Mouse (Mus musculus): ENCODE results near the gene Gys2.
A peak's percentile ranks its signal among the peaks of the same experiment; 100 is the strongest.

The Gys2 gene

DNA sequence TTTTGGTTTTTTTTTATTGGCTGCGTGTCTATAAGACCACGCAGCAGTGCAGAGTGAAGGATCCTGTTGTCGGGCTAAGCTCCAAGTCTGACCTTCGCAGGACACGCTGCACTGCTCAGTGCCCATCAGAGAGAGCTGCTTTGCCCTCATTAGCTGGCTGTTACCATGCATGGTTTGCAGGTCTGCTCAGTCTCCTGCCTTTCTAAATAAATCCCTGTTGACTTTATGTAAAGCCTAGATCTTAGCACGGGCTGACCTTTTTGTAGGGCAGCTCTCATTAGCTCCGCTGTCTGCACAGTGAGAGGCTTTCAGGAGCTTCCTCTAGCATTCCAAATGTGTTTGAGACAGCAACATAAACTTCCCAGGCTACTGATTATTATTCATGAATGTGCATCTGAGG is 14.9 kb downstream of the Gys2 start:
- no peak for DNase-seq (ENCODE audit: low read depth)

DNA sequence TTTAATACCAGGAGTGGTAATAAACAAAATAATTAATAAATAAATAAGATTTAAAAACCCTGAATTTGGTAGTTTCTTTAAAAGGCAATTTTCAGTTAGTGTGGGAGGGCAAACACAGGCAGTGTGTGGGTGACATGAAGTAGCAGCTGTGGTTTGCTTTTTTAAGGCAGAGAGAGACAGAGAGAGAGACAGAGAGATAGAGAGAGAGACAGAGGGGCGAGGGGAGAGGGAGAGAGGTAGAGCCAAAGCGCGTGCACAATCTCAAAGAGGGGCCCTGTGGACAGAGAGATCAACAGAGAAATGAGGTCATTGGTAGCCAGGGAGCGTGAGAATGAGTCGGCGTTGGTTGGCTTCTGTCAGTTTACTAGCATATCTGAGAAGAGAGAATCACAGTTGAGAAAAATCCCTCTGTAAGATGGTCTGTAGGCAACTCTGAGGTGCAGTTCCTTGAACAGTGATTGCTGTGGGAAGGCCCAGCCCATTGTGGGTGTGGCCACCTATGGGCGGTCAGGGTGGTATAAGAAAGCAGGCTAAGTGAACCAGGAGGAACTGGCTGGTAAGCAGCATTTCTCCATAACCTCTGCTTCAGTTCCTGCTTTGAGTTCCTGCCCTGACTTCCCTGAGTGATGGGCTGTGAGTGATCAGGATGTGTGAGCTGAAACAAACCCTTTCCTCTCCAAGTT is 17.5 kb downstream of the Gys2 start:
- no peak for DNase-seq (ENCODE audit: low read depth)

DNA sequence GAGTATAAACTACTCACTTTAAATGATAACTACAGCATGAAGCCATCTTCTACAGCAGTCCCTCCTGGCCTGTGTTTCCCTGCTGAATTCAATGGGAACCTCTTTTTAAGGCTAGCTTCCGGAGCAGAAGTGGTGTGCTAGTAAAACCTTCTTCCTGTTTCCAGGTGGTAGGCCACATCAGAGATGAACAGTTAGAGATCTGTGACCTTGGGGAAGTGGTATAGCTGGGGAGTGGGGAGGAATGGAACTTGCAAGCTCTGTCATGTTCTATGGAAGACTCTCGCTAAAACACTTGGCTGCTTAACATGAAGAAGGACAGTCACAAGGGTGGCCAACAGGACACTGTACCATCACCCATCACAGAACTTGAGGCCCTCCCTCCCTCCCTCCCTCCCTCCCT is 19.6 kb downstream of the Gys2 start:
- no peak for DNase-seq (ENCODE audit: low read depth)

DNA sequence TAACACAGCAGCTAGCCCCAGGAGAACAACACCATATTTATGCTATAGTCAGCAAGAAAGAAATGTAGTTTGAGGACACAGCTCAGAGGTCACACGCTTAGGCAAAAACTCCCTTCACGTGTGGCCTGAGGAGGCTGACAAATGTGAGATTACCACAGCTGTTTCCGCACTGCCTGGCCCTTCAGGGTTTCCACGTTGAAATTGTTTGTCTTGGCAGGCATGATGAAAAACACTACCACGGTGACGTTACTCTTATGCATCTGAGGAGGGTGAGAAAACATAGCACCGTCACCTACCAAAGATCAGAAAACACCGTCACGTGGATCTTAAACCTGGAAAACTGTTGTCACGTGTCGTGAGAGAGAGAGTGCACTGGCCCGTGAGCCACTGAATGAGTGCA is 21.5 kb downstream of the Gys2 start:
- DNase-seq (ENCODE audit: low read depth) = no peak

DNA sequence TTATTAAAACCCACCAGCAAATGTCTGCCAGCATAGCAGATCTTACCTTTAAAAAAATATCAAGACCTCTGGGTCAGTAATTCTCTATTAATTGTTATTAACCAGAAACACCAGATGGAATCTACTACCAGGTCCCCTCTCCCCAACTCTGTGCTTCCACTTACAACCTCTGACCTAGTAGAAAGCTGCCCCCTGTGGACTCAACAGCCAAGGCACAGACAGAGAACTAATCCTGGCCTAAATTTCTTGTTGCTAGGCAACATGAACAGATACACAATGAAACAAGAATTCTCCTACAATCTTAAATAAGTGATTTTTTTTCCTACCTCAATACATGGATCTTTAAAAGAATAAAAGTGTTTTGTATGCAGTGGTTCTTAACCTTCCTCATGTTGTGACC is 43.8 kb downstream of the Gys2 start:
- DNase-seq (ENCODE audit: low read depth) = no peak

DNA sequence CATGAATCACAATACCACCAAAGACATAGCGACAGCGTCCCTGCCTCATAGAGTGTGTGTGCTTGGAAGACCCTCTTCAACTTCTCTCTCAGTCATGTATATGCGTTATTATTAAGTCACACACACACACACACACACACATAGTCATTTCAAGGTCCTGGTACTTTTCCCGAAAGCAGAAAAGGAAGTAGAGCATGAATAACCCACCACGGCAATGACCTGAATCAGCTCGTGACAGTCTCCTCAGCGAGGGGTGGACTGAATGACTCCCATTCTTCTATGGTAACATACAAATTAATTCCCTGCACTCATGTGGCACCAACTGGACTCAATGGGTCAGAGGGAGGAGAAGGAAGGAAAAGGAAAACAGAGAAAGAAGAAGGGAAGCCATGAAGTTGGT is 47.9 kb downstream of the Gys2 start:
- no peak for DNase-seq (ENCODE audit: low read depth)

DNA sequence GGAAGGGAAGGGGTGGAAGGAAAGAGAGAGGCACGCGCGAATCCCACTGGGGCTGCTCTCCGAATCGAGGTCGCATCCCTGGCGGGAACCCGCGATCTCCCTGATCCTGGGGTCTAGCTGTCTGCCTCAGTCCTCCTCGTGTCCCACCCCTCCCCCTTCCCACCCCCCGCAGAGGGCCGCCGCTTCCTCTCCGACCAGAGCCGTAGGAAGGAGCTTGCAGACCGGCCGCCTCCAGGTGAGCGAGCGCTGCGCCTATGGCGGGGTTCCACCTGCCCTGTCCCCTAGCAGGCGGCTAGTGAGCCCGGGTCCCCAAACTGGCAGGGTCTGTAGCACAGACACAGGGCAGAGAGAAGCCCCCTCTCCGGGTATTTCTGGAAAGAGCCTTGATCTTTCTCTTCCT is 58.3 kb downstream of the Gys2 start:
- DNase-seq (ENCODE audit: low read depth) = no peak

DNA sequence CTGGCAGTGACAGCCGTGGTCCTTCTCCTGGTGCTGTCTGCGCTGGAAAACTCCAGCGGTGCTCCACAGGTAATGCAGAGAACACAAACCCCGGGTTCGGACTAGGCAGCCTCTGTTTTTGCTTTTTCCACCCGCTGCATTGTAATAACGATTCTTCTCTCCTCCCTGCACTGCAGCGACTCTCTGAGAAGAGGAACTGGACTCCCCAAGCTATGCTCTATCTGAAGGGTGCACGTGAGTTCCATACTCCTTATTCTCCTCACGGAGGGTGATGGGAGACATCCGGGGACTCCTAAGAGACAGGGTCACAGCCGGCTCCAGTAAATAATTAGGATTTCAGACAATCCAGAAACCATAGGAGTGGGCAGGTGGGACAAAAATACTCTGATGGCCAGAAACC is 59.1 kb downstream of the Gys2 start:
- no peak for DNase-seq (ENCODE audit: low read depth)

DNA sequence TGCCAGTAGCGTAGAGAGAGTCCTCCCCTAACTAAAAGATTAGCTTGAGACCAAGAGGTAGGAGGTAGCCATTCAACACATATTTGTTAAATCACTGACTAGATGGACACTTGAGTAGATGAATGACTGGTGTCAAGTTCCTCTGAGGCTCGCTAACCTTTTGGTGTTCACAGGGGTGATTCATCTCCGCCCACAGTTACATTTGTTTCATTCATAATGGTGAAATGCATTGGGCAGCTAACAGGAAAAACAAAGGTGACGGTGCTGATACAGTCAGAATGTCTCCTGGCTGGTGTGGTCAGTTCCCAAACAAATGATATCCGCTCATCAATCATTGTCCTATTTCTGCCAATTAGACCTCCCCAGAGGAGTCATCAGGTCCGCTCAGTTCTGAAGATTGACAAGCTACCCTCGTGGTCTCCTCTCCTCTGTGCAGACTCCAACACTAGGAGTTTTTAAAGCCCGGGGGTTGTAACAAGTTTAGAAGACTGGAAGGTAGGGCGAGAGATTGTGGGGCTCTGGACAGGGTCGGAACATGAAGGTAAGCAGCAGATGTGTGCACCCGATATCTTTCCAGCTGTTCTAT is 59.9 kb downstream of the Gys2 start, which contains the start of gene Spx:
TSS of gene Spx (plus strand) at position 536 of the 586 bp plus-strand sequence.
- DNase-seq (ENCODE audit: low read depth) = no peak

DNA sequence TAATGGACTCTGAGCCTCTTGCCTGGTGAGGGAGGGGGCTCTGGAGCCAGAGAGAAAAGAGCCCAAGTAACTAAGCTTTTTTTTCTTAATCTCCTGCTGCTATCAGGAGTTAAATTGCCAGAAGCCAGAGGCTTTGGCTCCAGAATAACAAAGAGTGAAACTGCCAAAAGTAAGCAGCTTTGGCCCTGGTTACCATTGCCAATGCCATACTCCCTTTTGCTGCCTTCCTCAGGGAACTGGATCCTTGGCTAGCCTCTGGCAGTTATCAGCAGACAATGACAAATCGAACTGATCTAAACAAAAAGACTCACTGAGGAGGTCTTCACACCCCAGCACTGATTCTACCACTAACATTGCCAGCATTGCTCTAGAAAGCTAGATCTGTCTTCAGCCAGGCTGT is 61.8 kb downstream of the Gys2 start:
- no peak for DNase-seq (ENCODE audit: low read depth)

DNA sequence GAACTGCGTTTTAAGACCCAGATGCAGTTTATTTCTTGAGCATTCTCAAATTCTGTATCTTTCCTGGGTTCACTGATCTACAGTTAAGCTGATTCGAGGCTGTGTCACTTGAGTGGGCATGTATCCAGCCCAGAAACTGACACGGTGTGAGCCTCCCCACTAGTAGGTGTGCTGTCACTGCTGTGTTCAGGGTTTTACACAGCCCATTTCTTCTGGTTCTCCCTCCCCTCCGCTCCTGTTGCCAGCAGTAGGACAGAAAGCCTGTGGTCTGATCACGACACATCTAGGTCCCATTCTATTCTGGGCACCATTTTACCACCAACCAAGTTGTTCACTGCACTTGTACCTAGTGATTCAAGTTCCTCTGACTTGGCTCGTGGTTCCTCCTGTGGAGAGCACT is 77.2 kb downstream of the Gys2 start:
- DNase-seq (ENCODE audit: low read depth) = no peak

DNA sequence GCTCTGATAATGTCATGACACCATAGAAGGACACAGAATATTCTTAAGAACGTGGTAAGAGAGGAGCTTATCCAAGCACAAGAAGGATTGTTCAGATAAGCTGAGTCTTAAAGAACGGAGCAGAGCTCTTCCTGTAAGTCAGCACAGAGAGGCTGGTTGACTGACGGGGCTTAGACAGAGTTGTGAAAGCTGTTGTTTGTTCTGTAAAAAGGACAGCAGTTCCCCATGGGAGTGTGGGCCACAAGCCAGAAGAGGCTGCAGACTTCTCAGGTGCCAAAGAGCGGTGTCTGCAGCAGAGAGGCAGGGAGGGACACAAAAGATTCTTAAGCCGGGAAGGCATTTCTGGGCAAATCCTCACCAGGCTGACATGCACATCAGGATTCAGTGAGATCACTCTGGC is 78.2 kb downstream of the Gys2 start:
- DNase-seq (ENCODE audit: low read depth) = no peak

DNA sequence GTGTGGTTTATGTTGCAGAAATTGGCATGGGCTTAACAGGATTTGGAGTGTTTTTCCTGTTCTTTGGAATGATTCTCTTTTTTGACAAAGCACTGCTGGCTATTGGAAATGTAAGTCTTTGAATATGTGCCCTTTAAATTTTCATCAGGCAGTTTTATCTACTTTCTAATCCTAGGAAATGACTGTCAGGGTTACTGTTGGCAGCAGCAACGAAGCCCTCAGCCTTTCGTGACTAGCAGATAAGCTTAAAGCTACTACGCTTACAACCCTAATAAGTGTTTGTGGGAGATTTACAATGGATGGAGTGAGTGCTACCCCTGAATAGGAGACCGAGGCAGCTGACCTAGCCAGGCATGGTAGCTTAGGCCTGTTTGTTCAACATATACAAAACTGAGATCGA is 80.6 kb downstream of the Gys2 start:
- no peak for DNase-seq (ENCODE audit: low read depth)

DNA sequence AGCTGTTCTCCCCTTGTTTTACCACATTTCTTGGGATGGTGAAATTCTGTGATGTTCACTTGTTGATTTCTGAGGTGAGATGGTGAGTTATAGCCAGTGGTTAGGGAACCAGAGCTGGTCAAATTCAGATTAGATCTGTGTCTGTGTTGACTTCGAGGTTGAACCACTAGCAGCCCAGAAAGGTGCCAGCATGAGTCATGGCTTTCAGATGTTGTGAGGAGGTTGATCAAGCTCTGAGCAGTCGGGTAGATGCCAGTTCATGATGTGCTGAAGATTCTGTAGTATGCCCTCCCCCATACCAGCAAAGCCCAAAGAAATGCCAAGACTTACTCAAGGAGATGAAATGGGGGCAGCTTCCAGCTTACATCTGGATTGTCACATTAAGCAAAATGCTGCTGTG is 83.8 kb downstream of the Gys2 start:
- DNase-seq (ENCODE audit: low read depth) = no peak

DNA sequence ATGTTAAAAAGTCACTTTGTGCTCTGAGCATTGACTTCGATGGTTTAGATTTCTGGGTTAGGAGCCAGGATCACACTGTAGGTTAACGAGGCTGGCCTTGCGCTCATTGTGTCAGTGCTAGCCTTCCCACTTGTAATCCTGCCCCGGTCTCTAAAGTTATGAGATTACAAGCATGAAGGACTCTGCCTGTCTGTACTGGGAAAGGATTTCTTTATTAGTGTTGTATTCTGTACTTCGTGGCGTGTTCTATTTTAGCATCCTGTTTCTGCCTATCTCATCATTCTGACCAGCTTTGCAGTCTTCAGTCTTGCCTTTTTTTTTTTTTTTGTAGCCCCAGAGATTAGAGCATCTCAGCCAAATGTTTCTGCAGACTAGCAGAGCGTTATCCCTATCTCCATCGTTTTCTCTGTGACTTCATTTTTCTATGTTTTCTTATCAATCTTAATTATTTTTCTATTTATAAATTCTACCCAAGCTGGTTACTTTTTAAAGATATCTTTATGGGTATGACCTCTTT is 85.1 kb downstream of the Gys2 start:
- DNase-seq (ENCODE audit: low read depth) = no peak

DNA sequence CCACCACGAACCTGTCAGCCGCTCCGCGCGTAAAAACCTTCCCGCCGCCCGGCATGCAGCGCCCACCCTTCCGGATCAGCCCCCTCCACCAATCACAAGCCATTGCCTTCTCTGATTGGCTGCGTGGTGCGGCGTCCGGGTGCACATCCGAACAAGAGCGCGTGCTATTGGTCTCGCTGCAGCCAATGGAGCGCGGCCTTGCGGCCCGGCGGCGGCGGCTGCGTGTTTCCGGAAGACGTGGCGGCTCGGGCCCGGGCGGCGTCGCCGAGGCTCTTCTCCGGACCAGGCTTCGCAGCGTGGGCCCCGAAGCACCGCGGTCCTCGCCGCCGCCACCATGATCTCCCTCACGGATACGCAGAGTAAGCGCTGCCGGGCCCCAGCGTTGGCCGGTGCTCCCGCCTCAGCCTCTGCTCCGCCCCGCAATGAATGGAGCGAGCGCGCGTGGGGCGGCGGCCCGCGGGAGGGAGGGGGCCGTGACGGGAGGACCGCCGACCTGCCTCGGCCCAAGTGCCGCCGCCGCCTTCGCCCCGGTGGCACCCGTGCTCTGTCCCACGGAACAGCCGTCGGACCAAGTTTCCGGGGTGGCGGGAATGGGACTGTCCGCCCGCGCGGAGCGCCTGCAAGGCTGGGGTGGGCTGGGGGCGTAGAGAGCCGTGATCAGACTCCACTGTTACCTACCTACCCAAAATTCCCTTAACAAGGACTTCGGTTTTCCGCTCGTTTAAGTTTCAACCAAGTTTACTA is 85.7 kb downstream of the Gys2 start, which contains the start of the genes Recql and Golt1b:
TSS of gene Recql (minus strand) at position 77 of the 744 bp plus-strand sequence.
TSS of gene Golt1b (plus strand) at position 211 of the 744 bp plus-strand sequence.
- DNase-seq (ENCODE audit: low read depth) = peak; percentile 89

DNA sequence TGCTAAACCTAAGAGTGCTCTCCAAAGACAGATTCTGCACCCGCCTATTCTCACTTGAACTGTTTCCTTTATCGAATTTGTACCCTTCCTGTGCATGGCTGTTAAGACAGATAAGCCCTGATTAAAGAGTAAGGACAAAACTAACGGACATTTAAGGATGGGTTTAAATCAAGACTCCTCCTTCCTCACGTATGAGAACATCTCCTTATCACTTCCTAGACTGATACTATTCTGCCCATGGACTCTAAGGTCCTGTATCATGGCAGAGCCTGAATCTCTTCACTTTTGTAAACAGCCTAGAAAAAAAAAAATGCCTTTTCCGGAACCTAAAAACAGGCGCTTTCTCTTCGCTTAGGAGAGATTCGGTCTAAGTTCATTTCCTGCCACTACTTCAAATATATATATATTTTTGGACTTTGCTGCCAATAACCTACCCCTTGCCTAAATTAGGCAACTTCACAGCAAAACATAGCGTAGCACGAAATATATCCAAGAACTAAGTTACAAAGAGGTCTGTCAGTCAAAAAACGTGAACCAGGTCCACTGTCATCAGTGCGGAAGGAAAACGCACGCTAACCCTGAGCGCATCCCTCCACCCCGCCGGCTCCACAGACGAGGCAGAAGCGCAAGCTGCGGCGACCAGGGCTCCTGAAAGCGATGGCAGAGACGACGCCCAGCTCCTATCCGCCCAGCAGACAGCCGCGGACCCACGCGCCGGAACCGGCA is 86.5 kb downstream of the Gys2 start:
- no peak for DNase-seq (ENCODE audit: low read depth)

DNA sequence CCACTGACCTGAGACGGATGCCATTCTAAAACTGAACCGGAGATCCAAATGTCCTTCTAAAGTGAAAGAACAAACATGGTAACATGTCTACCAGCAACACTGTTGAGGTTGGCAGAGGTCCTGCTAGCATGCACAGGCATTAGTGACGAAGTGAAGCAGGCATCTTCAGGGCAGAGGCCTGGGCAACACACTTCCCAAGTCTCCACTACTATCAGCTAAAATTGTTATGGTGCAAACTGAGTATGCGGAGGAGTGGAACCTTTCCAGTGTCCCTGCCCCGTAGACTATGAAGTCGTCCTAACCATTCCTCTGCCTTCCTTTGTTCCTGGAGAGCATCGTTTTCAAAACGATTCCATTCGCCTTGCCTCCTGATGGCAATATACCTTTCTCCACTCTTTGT is 88.4 kb downstream of the Gys2 start:
- no peak for DNase-seq (ENCODE audit: low read depth)

DNA sequence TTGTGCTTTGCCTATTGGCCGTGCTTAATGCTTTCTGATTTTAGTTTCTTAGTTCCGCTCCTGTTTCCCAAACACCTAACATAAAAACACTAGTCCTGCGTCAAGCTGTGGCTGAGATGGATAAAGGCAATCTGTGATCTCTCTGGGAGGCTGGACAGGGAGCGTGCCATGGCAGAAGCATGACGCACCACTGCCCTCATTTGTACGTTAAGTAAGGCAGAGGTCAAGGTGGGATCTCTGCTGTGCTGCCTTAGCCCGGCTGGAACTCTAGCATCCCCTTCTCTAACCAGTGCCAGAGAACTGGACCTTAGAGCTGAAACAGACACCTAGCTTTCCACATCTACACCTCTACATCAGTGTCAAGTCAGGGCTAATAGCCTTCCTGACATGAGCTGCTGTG is 91.3 kb downstream of the Gys2 start:
- no peak for DNase-seq (ENCODE audit: low read depth)

DNA sequence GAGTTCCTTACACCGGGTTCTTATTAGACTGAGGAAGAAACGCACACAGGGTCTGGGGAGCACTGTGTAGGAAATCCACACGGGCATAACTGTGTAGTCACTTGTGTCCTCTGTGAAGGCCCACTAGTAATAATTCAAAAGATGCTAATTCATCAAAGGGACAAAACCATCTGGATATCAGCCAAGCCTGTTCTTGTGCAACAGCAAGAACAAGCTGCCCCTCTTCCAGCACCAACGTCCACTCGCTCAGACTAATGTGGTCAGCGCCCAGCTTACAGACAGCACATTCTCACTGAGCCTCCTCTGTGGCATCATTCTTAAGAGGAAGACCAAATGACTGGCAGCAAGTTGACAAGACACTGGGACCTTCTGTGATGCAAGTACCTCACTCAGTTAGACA is 92.9 kb downstream of the Gys2 start:
- DNase-seq (ENCODE audit: low read depth) = no peak

DNA sequence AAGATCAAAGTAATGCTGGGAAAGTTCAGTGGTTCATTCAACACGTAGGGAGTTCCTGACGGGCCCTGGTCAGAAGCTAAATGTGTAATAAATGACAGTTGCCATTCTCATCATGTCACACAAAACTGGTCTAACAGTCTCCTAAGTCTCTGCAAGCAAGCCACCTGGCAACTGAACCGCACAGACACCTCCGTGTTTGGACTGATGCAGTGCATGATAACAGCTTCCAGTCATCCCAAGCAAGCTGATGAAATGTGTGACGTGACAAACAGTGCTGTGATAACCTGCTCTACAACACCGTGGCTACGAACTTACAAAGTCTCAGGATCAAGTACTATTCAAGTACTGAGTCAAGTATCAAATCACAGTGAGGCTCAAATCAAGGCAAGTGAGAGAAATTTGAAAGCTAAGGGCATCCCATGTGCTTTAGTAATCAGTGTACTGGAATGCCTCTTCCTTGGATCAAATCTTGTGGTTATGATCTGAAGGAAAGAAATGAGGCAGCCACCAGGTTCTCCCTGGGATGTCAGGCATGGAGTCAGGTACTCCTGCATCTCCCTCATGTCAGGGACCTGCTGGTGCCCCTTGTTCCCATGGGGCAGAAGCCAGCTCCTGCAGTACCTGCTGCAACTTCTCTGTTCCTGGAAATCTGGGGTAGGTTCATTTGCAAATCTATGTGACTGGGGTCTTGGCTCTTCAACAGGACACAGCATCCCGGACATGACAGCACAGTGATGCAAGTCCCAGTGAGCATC is 94.2 kb downstream of the Gys2 start:
- no peak for DNase-seq (ENCODE audit: low read depth)

DNA sequence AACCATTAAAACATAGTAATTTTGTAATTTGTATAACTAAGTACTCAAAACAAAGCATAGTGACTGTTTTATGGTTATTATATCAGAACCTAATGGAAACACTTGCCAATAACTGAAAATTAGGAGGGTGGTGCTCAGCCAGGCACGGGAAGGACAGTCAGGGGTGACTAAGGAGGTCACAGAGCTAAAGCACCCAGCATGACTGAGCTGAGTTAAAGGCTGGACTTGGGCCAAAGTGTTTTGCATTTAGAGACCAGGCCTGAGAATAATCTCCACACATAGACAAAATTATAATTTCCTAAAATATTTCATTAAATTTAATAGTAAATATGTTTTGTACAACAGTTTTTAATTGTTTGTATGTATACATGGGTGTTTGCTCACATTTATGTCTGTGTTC is 95.8 kb downstream of the Gys2 start:
- DNase-seq (ENCODE audit: low read depth) = no peak
